Mouse (Mus musculus) MEL (cell line): ENCODE results near the gene Eipr1. TPM values are rescaled to one million over a fixed set of nuclear protein-coding genes. Genes with fewer than 3 reads are reported as not detected.

Source experiments
- DNase-seq: peaks from one replicate; pipeline ENCODE4 v3.0.0; 2011; ENCODE audit warnings: low read depth, low spot score
- H3K27ac ChIP-seq: 2 replicates; pipeline ENCODE4 v1.5.1; 2012; ENCODE audit warnings: low read depth, mild to moderate bottlenecking, control low read depth, low read length, moderate library complexity; ENCODE audit not compliant: control insufficient read depth
- H3K27me3 ChIP-seq, 2 experiments: fragments of 150-350 bp in 1 of 2; sonication (generic) in 1 of 2; 2 replicates each; pipeline ENCODE4 v1.6.1; 2012; ENCODE audit warnings: low read length in 2 of 2, mild to moderate bottlenecking in 2 of 2, improper control_type of control experiment in 1 of 2, moderate library complexity in 1 of 2; ENCODE audit not compliant: insufficient read depth in 2 of 2, control insufficient read depth in 1 of 2
- H3K36me3 ChIP-seq, 2 experiments: 2 replicates each; pipeline ENCODE4 v1.6.1; 2012 to 2014; ENCODE audit warnings: low read length in 2 of 2, improper control_type of control experiment in 1 of 2, inconsistent platforms in 1 of 2, mild to moderate bottlenecking in 1 of 2; ENCODE audit not compliant: insufficient read depth in 2 of 2, control insufficient read depth in 1 of 2
- H3K4me1 ChIP-seq, 2 experiments: fragments of 150-350 bp in 1 of 2; sonication (generic) in 1 of 2; 2 replicates each; pipeline ENCODE4 v1.6.1; 2012; ENCODE audit warnings: low read length in 2 of 2, improper control_type of control experiment in 1 of 2, mild to moderate bottlenecking in 1 of 2; ENCODE audit not compliant: insufficient read depth in 2 of 2, control insufficient read depth in 1 of 2
- H3K4me3 ChIP-seq, 2 experiments: fragments of 150-350 bp in 1 of 2; sonication (generic) in 1 of 2; 2 replicates each; pipeline ENCODE4 v1.5.1; 2012; ENCODE audit warnings: low read depth in 2 of 2, low read length in 2 of 2, mild to moderate bottlenecking in 2 of 2, moderate library complexity in 2 of 2, control low read depth in 1 of 2, improper control_type of control experiment in 1 of 2; ENCODE audit not compliant: control insufficient read depth in 1 of 2, insufficient read depth in 1 of 2
- H3K79me2 ChIP-seq: 2 replicates; pipeline ENCODE4 v1.6.1; 2012; ENCODE audit warnings: mild to moderate bottlenecking, low read length, moderate library complexity; ENCODE audit not compliant: control insufficient read depth, poor library complexity, insufficient read depth
- H3K9ac ChIP-seq: 2 replicates; pipeline ENCODE4 v1.6.1; 2012; ENCODE audit warnings: low read depth, mild to moderate bottlenecking, control low read depth, low read length, moderate library complexity; ENCODE audit not compliant: control insufficient read depth, poor library complexity, severe bottlenecking
- H3K9me3 ChIP-seq: fragments of 150-350 bp; sonication (generic); replicated peaks from 2 replicates; pipeline ENCODE4 v1.6.1; 2012; ENCODE audit warnings: mild to moderate bottlenecking, low read length, improper control_type of control experiment, moderate library complexity; ENCODE audit not compliant: insufficient read depth
- BHLHE40 ChIP-seq: IDR thresholded peaks from 2 replicates; pipeline ENCODE4 v1.6.1; 2012; ENCODE audit warnings: low read depth, mild to moderate bottlenecking, inconsistent platforms, low read length, improper control_type of control experiment, borderline replicate concordance
- CHD1 ChIP-seq: IDR thresholded peaks from 2 replicates; pipeline ENCODE4 v1.6.1; 2012; ENCODE audit warnings: low read depth, mild to moderate bottlenecking, inconsistent platforms, low read length, improper control_type of control experiment
- GATA1 ChIP-seq: IDR thresholded peaks from 2 replicates; pipeline ENCODE4 v1.6.1; 2011; ENCODE audit warnings: low read depth, low read length, improper control_type of control experiment
- KAT2A ChIP-seq: conservative IDR thresholded peaks from 2 replicates; pipeline ENCODE4 v1.6.1; 2012; ENCODE audit warnings: low read depth, low read length, improper control_type of control experiment, inconsistent platforms
- MAFK ChIP-seq: IDR thresholded peaks from 2 replicates; pipeline ENCODE4 v1.6.1; 2011; ENCODE audit warnings: low read depth, mild to moderate bottlenecking, low read length, improper control_type of control experiment, borderline replicate concordance
- MAX ChIP-seq: IDR thresholded peaks from 2 replicates; pipeline ENCODE4 v1.6.1; 2011; ENCODE audit warnings: low read length, improper control_type of control experiment
- MAZ ChIP-seq: IDR thresholded peaks from 2 replicates; pipeline ENCODE4 v1.6.1; 2012; ENCODE audit warnings: low read depth, mild to moderate bottlenecking, inconsistent platforms, low read length, improper control_type of control experiment
- MEF2A ChIP-seq: IDR thresholded peaks from 2 replicates; pipeline ENCODE4 v1.6.1; 2014; ENCODE audit warnings: low read depth, mild to moderate bottlenecking, inconsistent platforms, low read length, improper control_type of control experiment; ENCODE audit not compliant: poor library complexity, insufficient replicate concordance, severe bottlenecking; ENCODE audit errors: extremely low read depth
- MXI1 ChIP-seq: IDR thresholded peaks from 2 replicates; pipeline ENCODE4 v1.6.1; 2011; ENCODE audit warnings: mild to moderate bottlenecking, low read depth, low read length, improper control_type of control experiment
- POLR2A ChIP-seq, 2 experiments: IDR thresholded peaks; 2 replicates each; pipeline ENCODE4 v1.6.1; 2011 to 2012; ENCODE audit warnings: low read length in 2 of 2, mild to moderate bottlenecking in 2 of 2, control low read depth in 1 of 2, improper control_type of control experiment in 1 of 2, low read depth in 1 of 2, moderate library complexity in 1 of 2; ENCODE audit not compliant: control insufficient read depth in 1 of 2, insufficient read depth in 1 of 2, poor library complexity in 1 of 2
- RCOR1 ChIP-seq: IDR thresholded peaks from 2 replicates; pipeline ENCODE4 v1.6.1; 2012; ENCODE audit warnings: low read depth, mild to moderate bottlenecking, inconsistent platforms, low read length, improper control_type of control experiment
- SMC3 ChIP-seq: IDR thresholded peaks from 2 replicates; pipeline ENCODE4 v1.6.1; 2011; ENCODE audit warnings: low read depth, low read length, improper control_type of control experiment
- TBP ChIP-seq: IDR thresholded peaks from 2 replicates; pipeline ENCODE4 v1.8.0; 2011; ENCODE audit warnings: low read depth, low read length, improper control_type of control experiment
- USF1 ChIP-seq: IDR thresholded peaks from 2 replicates; pipeline ENCODE4 v1.6.1; 2014; ENCODE audit warnings: low read depth, mild to moderate bottlenecking, inconsistent platforms, low read length, improper control_type of control experiment, moderate library complexity
- USF2 ChIP-seq, 2 experiments: IDR thresholded peaks; 2 replicates each; pipeline ENCODE4 v1.6.1; 2011 to 2012; ENCODE audit warnings: improper control_type of control experiment in 2 of 2, low read length in 2 of 2, borderline replicate concordance in 1 of 2, inconsistent platforms in 1 of 2, low read depth in 1 of 2, mild to moderate bottlenecking in 1 of 2; ENCODE audit not compliant: insufficient read depth in 1 of 2
- ZKSCAN1 ChIP-seq: IDR thresholded peaks from 2 replicates; pipeline ENCODE4 v1.6.1; 2012; ENCODE audit warnings: low read depth, mild to moderate bottlenecking, inconsistent platforms, low read length, improper control_type of control experiment, moderate library complexity
- ZMIZ1 ChIP-seq: IDR thresholded peaks from 2 replicates; pipeline ENCODE4 v1.6.1; 2012; ENCODE audit warnings: low read depth, mild to moderate bottlenecking, inconsistent platforms, low read length, improper control_type of control experiment, moderate library complexity
- polyA plus RNA-seq, 2 experiments: library from polyadenylated mRNA; stranded (reverse) in 1 of 2; unstranded in 1 of 2; fragments of >175 nt in 1 of 2; fragments of >200 nt in 1 of 2; gene quantifications; 2 replicates each; pipeline versions ENCODE4 v1.2.1 to v1.2.4; 2012; ENCODE audit warnings: low replicate concordance in 2 of 2, low read depth in 1 of 2; ENCODE audit not compliant: insufficient read length in 2 of 2, insufficient read depth in 1 of 2, missing spikeins in 1 of 2
- total RNA-seq: library from RNA; depleted of rRNA; stranded (reverse); fragments of 300-350 nt; gene quantifications from 2 replicates; pipeline ENCODE4 v1.2.3, GENCODE M21; 2012

Gene Eipr1
- total and polyA plus RNA-seq, 3 experiments = 45.8 to 51.5 TPM; not detected in 1

DNA sequence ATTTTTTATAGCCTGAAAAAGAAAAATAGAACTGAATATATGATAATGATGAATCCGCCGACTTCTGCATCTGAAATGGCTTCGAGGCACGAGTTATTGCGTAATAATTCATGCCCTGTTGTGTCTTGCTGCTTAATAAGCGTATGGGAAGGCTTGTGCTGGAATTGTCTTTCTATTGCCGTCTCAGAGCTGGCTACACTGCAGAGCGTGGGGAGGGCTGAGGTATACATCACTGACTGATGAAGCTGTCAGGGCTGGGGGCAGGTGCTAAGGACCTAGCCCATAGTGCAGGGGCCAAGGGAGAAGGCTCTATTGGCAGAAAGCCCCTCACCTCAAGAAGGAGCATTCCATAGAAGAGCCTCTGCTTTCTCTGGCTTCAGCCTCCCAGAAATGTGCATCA, 123.9 kb downstream of the Eipr1 start:
- no peaks in the 10 kb centered on the region for H3K4me1 ChIP-seq
- no peak overlapping the region for H3K4me3 ChIP-seq
- H3K36me3 ChIP-seq = no peaks in the 10 kb centered on the region
- no peaks in the 10 kb centered on the region for H3K79me2 ChIP-seq
- H3K27ac ChIP-seq = no peak overlapping the region
- no peak for DNase-seq
- H3K9ac ChIP-seq = no peak overlapping the region
- TF ChIP-seq ZMIZ1 (no peak), CHD1 (no peak), USF1 (no peak), POLR2A (IDR thresholded peaks at IDR 0.05; ENCODE audit: control insufficient read depth in 1 of 2, insufficient read depth in 1 of 2, low read depth in 1 of 2, low read length in 2 of 2, poor library complexity in 1 of 2) (no peak), TBP (no peak), RCOR1 (no peak), MXI1 (no peak), MAZ (no peak), MAFK (no peak), MEF2A (no peak), SMC3 (no peak), USF2 (IDR thresholded peaks at IDR 0.05; ENCODE audit: borderline replicate concordance in 1 of 2, insufficient read depth in 1 of 2, low read depth in 1 of 2, low read length in 2 of 2) (no peak), GATA1 (no peak)
- TF ChIP-seq, all 39 proteins: peak for 0
- no peaks in the 10 kb centered on the region for H3K27me3 ChIP-seq
- no peaks in the 10 kb centered on the region for H3K9me3 ChIP-seq

DNA sequence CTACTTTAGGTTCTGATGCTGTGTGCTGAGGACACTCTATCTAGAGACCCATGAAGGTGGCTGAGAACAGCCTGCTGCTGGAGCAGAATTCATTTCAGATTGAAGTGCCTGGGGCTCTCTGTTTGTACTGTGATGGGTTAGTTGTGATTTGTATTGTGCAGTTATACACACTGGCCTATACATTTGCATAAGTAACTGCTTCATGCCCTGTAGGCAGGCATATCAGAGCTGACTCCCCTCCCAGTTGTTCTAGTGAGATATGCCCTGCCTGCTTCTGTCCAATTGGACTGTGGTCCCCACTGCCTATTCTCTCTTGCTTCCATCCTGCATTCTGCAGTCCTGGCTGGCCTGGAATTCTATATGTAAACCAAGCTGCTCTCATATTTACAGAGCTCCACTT, 128.9 kb downstream of the Eipr1 start:
- H3K4me1 ChIP-seq = no peaks in the 10 kb centered on the region
- H3K9ac ChIP-seq = no peak overlapping the region
- no peaks in the 10 kb centered on the region for H3K36me3 ChIP-seq
- DNase-seq = no peak
- no peaks in the 10 kb centered on the region for H3K9me3 ChIP-seq
- no peaks in the 10 kb centered on the region for H3K27me3 ChIP-seq
- no peaks in the 10 kb centered on the region for H3K79me2 ChIP-seq
- no peak overlapping the region for H3K27ac ChIP-seq
- TF ChIP-seq KAT2A = no peak
- TF ChIP-seq ZKSCAN1 = no peak
- no peak for TF ChIP-seq MAX
- no peak for TF ChIP-seq BHLHE40
- H3K4me3 ChIP-seq = no peak overlapping the region
